Mouse (Mus musculus) cerebellum, postnatal 4 days (tissue): ENCODE measurements around the gene Atg4c.
A peak's percentile ranks its signal among the peaks of the same experiment; 100 is the strongest.

ENCODE experiments used
- DNase-seq, 2 experiments: peaks; one replicate each; pipeline ENCODE4 v3.0.0; 2022; ENCODE audit warnings: low spot score in 2 of 2, mixed read lengths in 1 of 2

Atg4c gene

GRCm38 (mm10) chr4:99263191-99263590 is 69.5 kb downstream of the Atg4c start:
- no peak for DNase-seq

DNA sequence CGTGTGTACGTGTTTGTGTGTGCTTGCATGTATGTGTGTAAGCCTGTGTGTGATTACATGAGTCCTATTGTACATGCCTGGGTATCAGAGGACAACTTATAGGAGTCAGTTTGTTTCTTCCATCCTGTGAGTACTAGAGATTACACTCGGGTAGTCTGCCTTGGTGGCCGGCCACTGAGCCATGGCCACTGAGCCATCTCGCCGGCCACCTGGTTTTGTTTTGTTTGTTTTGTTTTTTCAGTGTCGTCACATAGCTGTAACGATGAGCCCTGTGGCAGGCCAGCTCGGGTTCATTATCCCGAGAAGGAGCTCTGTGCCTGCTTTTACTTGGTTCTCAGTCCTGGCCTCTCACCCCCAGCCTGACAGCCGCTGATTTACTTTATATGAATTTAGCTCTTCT is 69.9 kb downstream of the Atg4c start:
- DNase-seq: no peak

DNA sequence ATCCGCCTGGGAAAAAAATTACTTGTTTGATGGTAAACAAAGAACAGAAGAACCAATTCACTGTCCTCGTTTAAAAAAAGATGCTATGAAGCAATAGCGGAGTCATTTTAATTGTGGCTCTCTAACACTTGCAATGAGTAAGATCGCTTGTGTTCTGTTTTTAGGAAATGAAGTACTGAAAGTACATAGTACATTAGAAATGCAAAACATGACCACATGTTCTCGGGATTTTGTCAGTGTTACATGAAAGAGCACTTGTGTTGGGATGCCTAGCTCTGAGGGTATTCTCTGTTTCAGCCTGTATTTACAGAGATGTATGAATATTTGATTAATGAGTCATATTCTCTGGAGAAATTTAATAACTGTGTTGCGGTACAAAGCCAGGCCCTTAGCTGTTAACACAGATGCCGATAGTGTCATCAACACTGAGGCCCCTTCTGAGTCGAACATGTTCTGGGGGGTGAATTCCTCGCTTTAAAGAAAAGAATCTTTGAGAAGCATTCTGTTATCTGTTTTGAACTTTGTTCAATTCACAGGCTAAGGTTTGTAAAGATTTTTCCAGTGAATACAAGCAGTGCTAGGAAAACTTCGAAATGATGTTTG is 73.2 kb downstream of the Atg4c start:
- DNase-seq: no peak

DNA sequence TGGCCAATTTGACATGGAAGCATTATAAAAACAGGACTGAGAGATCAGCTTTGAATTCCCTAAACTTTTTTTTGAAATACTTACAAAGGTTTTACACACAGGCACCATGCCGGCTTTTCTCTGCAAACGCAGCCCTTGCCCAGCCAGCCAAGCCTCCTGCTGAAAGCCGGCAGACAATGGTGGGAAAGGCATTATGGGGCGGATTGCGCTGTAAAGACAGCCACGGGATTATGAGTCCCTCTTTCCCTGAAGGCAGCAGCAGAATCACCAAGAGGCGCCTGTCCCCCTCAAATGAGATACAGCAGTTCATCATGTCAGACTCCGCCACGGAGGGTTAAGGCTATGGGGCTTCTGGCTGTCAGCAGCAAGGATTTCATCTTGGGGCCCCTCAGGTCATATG is 79.1 kb downstream of the Atg4c start:
- peak in 1 of 2 experiments; percentile 2 for DNase-seq

GRCm38 (mm10) chr4:99273466-99273865 is 79.7 kb downstream of the Atg4c start:
- DNase-seq: no peak

DNA sequence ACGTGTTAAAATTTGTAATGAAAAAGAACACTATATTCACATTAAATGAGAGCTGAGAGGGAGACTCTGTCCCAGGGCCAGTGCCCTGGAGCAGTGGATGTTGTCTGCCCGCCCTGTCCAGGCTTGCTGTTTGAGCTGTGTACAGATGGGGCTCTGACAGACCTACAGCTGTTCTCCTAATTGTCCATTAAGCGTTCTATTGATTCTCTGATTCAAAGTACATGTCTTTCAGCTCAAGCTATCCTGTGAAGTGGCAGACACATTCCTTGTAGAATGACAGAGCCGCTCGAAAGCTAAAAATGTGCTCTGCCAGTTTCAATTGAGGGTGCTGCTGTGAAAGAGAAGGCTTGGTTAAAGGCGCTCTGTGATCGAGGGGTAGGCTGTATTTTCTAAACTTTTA is 80.2 kb downstream of the Atg4c start:
- DNase-seq: no peak

DNA sequence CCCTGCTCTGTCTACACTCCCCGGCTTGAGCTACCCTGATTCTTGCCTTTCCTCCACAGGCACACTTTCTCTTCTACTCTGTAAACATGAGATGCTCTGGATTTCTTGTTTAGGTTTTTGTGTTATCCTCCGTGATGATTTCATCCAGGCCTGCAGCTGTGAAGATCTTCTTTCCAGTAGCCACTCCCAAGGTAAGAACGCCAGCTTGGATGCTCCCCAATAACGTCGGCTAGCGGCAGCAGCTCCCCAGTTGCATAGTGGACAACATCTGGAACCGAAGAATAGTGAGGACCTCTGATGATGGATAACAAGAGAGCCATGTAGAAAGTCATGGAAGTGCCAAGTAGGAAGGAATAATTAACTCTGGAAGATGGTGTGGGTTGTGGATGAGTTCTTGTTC is 85.1 kb downstream of the Atg4c start:
- DNase-seq: no peak

GRCm38 (mm10) chr4:99281711-99282110 is 88.0 kb downstream of the Atg4c start:
- no peak for DNase-seq

DNA sequence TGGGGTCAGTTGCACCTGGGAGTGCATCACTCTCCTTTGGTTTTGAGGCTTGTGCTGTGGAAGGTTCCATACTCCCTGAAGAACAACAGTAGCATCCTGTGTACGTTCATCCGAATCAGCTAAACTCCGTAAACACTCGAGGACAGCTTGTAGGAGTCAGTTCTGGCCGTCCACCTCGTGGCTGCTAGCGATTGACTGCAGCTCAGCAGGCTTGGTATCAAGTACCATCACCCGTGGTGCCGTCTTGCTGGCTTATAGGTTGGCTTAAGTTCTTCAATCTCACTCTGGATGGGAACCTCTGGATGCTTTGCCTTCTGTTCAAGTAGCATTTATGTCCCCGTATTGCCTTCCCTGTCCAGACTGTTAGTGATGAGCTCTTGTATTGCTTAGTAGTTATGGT is 95.6 kb downstream of the Atg4c start:
- no peak for DNase-seq

DNA sequence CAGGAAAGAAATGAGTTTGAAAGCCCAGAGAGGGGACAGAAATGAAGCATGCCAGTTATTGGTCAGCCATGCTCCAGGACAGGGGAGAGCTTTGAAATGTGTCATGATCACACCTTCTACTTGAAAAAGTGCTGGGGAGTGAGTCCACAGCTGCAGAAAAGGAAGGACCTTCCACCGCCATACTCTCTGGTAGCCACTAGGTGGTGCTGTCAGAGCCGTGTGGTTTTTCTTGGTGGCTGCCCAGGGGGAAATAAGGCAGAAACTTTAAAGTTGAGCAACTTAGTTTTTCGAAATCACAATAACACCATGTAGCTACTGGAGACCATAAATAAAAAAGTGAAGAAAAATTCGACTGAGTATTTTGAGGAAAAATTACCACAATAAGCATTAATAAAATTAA is 104.9 kb downstream of the Atg4c start:
- DNase-seq: peak in 1 of 2 experiments; percentile 44

GRCm38 (mm10) chr4:99304793-99305192 is 111.1 kb downstream of the Atg4c start:
- no peak for DNase-seq
